Mouse (Mus musculus): Measurements from ENCODE around the gene Smim26.

DNA sequence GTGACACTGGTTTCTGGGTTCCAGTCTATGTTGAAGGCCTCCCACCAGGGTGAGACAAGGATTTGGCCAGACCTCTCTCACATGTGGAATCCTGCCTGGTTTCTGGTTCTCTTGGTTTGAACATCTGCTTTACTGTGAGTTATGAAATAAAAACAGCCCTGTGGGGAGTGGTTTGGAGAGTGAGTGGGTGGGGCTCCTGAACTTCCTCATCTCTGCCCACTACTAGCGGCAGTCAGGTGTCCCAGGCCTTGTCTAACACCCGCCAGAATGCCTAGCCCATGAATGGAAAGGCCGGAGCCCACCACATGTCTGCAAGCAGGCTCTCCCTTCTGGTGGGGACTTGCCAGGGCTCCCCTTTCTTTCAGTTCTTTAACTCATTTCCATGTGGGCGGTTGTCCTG lies 48.1 kb downstream of the Smim26 start:
- TF ChIP-seq ZKSCAN1 (IDR thresholded peaks at IDR 0.05; ENCODE audit: low read depth, low read length) (no peak), CTCF (IDR thresholded peaks at IDR 0.05 in 2 of 3, conservative IDR thresholded peaks at IDR 0.05 in 1 of 3; ENCODE audit: control insufficient read depth in 1 of 3, insufficient read depth in 1 of 3, low read depth in 2 of 3, low read length in 3 of 3, poor library complexity in 1 of 3, severe bottlenecking in 1 of 3) (no peak), CHD2 (IDR thresholded peaks at IDR 0.05; ENCODE audit: low read length) (no peak), ELF1 (IDR thresholded peaks at IDR 0.05; ENCODE audit: low read depth, low read length) (no peak), JUND (IDR thresholded peaks at IDR 0.05; ENCODE audit: low read depth, low read length) (no peak), EP300 (IDR thresholded peaks at IDR 0.05; ENCODE audit: low read depth in 1 of 2, low read length in 2 of 2) (no peak), SIN3A (IDR thresholded peaks at IDR 0.05; ENCODE audit: low read length) (no peak)

All from MEL (cell line).